Mouse (Mus musculus) bone marrow, adult 2 months (tissue): ENCODE measurements around the gene Ankfy1. TPM values are rescaled to one million over a fixed set of nuclear protein-coding genes. Genes with fewer than 3 reads are reported as not detected.

Source experiments
- H3K27ac ChIP-seq: fragments of 200-500 bp; 2 replicates; pipeline ENCODE4 v1.5.1; 2012; ENCODE audit warnings: low read depth, mild to moderate bottlenecking, control low read depth, inconsistent platforms, low read length; ENCODE audit not compliant: control insufficient read depth, poor library complexity, insufficient read depth
- H3K4me1 ChIP-seq: fragments of 200-500 bp; 2 replicates; pipeline ENCODE4 v1.6.1; 2011; ENCODE audit warnings: low read length; ENCODE audit not compliant: control insufficient read depth, insufficient read depth
- H3K4me3 ChIP-seq: fragments of 200-500 bp; replicated peaks from 2 replicates; pipeline ENCODE3; 2011; ENCODE audit warnings: mild to moderate bottlenecking, low read depth, low read length, control low read depth; ENCODE audit not compliant: control insufficient read depth
- CTCF ChIP-seq: fragments of 200-500 bp; IDR thresholded peaks from 2 replicates; pipeline ENCODE4 v1.5.1; 2011; ENCODE audit warnings: low read length, control low read depth; ENCODE audit not compliant: control insufficient read depth, insufficient read depth
- POLR2A ChIP-seq: fragments of 200-500 bp; IDR thresholded peaks from 2 replicates; pipeline ENCODE4 v1.6.1; 2011; ENCODE audit warnings: low read depth, mild to moderate bottlenecking, control low read depth, low read length, borderline replicate concordance; ENCODE audit not compliant: control insufficient read depth
- WGBS: fragments of 180-500 bp; shearing (Covaris S2); methylation state at CpG from one replicate; pipeline ENCODE4 v1.1.7; 2018; 5-methylcytosine and 5-hydroxymethylcytosine counted together
- polyA plus RNA-seq: library from polyadenylated mRNA; stranded (reverse); fragments of >200 nt; gene quantifications from 2 replicates; pipeline ENCODE4 v1.2.4, GENCODE M21; 2011; ENCODE audit warnings: low replicate concordance; ENCODE audit not compliant: missing spikeins, insufficient read depth, insufficient read length

Ankfy1 gene
- polyA plus RNA-seq: 17.7 and 30.3 TPM in 2 replicates

GRCm38 (mm10) chr11:72689551-72690510 is at the start of gene Ankfy1:
Gene Ankfy1 (plus strand): TSS chr11:72690006.
- TF ChIP-seq POLR2A (peak; percentile 96), CTCF (no peak)
- Histone ChIP-seq H3K4me1 (peaks cover 7% of the 10 kb centered on the region; the same call in 1 of the 2 replicates), H3K4me3 (peak within 1 kb of the TSS; percentile 71), H3K27ac (peak within 1 kb of the TSS; percentile 66)
- under 1% methylated on average over 56 of the region's 56 CpGs for WGBS

DNA sequence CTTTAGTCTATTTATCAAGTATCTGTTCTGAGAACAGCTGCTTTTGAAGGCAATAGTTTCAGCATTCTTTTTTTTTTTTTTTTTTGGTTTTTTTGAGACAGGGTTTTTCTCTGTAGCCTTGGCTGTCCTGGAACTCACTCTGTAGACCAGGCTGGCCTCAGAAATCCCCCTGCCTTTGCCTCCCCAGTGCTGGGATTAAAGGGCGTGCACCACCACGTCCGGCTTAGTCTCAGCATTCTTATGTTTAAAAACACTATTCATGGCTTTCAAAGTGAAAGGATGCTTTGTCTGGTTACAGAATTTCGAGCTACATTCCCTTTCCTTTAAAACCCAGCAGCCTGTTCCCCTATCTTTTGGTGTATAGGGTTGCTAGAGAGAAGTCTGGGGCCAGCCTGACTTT is 47.1 kb upstream of the Ankfy1 start:
- Histone ChIP-seq H3K4me3 (no peak overlapping the region), H3K4me1 (no peaks in the 10 kb centered on the region), H3K27ac (no peak overlapping the region)
- WGBS: 83% methylated on average over 4 of the region's 4 CpGs
- no peak for TF ChIP-seq POLR2A
- no peak for TF ChIP-seq CTCF

DNA sequence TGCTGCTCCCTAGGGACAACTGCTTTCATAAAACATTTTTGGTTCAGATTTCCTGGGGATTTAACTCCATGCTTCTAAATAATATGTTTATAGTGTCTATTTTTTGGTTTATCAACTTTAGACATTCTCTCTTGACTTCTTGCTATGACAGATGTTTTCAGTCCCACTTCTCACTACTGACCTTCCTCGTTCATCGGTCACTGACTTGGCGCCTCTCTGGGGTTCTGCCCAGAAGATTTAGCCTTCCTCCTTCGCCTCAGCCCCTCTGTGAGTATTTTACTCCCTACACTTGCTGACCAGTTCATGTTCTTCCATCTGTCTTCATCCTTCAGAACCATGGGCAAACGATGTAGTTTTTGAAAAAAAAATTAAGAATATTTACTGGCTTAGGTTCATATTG is 44.4 kb upstream of the Ankfy1 start:
- TF ChIP-seq CTCF: no peak
- no peak for TF ChIP-seq POLR2A
- WGBS: 92% methylated on average over 5 of the region's 5 CpGs
- Histone ChIP-seq H3K4me3 (no peak overlapping the region), H3K27ac (no peak overlapping the region), H3K4me1 (no peaks in the 10 kb centered on the region)

DNA sequence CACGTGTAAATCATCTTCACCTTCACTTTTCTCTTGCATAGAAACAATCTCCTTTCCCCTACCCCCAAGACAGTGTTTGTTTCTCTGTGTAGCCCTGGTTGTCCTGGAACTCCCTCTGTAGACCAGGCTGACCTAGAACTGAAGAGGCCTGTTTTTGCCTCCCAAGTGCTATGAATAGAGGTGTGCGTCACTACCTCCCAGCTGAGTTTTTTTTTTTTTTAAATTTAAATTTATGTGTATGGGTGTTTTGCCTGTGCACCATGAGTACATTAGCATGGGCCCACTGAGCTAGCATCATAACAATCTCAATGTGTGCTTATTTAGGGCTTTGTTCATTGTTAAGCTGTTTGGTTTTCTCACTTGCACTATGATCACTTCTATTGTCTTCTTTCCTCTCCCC is 39.5 kb upstream of the Ankfy1 start:
- 79% methylated on average over 2 of the region's 2 CpGs for WGBS
- Histone ChIP-seq H3K4me3 (no peak overlapping the region), H3K27ac (no peak overlapping the region), H3K4me1 (no peaks in the 10 kb centered on the region)
- no peak for TF ChIP-seq CTCF
- TF ChIP-seq POLR2A: no peak

GRCm38 (mm10) chr11:72659918-72660317 is 29.9 kb upstream of the Ankfy1 start:
- H3K4me1 ChIP-seq: no peaks in the 10 kb centered on the region
- TF ChIP-seq POLR2A (no peak), CTCF (no peak)
- H3K27ac ChIP-seq: no peak overlapping the region
- no peak overlapping the region for H3K4me3 ChIP-seq

GRCm38 (mm10) chr11:72660359-72660758 is 29.4 kb upstream of the Ankfy1 start:
- H3K4me1 ChIP-seq: no peaks in the 10 kb centered on the region
- no peak overlapping the region for H3K4me3 ChIP-seq
- no peak overlapping the region for H3K27ac ChIP-seq
- 90% methylated on average over 1 of the region's 1 CpGs for WGBS
- no peak for TF ChIP-seq POLR2A
- no peak for TF ChIP-seq CTCF

- Histone ChIP-seq H3K4me3 (no peak overlapping the region), H3K4me1 (no peaks in the 10 kb centered on the region), H3K27ac (no peak overlapping the region)
- 66% methylated on average over 4 of the region's 4 CpGs for WGBS
- TF ChIP-seq CTCF: no peak
Observed at GRCm38 (mm10) chr11:72664641-72665040, 25.2 kb upstream of the Ankfy1 start.

DNA sequence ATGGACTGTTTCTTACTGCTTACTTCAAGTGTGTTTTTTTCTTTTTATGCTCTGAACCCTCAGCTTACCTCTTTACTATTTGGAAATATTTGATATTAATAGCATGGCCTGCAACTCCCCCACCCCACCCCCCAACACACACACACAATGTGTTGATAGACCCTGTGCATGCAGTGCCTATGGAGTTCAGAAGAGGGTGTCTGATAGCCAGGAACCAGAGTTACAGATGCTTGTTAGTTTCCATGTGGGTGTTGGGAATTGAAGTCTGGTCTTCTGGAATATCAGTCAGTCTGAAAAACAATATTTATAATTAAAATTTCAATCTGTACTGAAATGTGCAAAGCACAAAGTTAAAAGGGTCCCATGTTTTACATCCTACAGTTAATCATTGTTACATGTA is 19.2 kb upstream of the Ankfy1 start:
- Histone ChIP-seq H3K27ac (no peak overlapping the region), H3K4me3 (no peak overlapping the region), H3K4me1 (no peaks in the 10 kb centered on the region; the same call in 1 of the 2 replicates)
- no peak for TF ChIP-seq CTCF
- TF ChIP-seq POLR2A: no peak

GRCm38 (mm10) chr11:72671294-72671988 is 18.4 kb upstream of the Ankfy1 start:
- 52% methylated on average over 6 of the region's 6 CpGs for WGBS
- no peak overlapping the region for H3K27ac ChIP-seq
- H3K4me3 ChIP-seq: no peak overlapping the region
- H3K4me1 ChIP-seq: no peaks in the 10 kb centered on the region; the same call in 1 of the 2 replicates
- no peak for TF ChIP-seq CTCF
- TF ChIP-seq POLR2A: no peak
